Mouse (Mus musculus): ENCODE results near the gene Nmnat2. TPM values are rescaled to one million over a fixed set of nuclear protein-coding genes. Genes with fewer than 3 reads are reported as not detected.

Nmnat2 gene
- total RNA-seq, 1 experiment from 2014 or later, result 0.38 TPM

GRCm38 (mm10) chr1:153042318-153042717 is 87.5 kb downstream of the Nmnat2 start:
- ATAC-seq (replicated peaks; ENCODE audit: insufficient number of reproducible peaks, low FRiP score, low TSS enrichment, poor library complexity, severe bottlenecking), result no peak

GRCm38 (mm10) chr1:153043332-153043731 is 88.5 kb downstream of the Nmnat2 start:
- no peak for ATAC-seq (replicated peaks; ENCODE audit: insufficient number of reproducible peaks, low FRiP score, low TSS enrichment, poor library complexity, severe bottlenecking)

- no peak for ATAC-seq (replicated peaks; ENCODE audit: insufficient number of reproducible peaks, low FRiP score, low TSS enrichment, poor library complexity, severe bottlenecking)
Measured at GRCm38 (mm10) chr1:153045368-153045767, 90.6 kb downstream of the Nmnat2 start.

- ATAC-seq (replicated peaks; ENCODE audit: insufficient number of reproducible peaks, low FRiP score, low TSS enrichment, poor library complexity, severe bottlenecking), result no peak
Measured at GRCm38 (mm10) chr1:153048147-153048878, 93.5 kb downstream of the Nmnat2 start.

GRCm38 (mm10) chr1:153049451-153049850 is 94.7 kb downstream of the Nmnat2 start:
- no peak for ATAC-seq (replicated peaks; ENCODE audit: insufficient number of reproducible peaks, low FRiP score, low TSS enrichment, poor library complexity, severe bottlenecking)

GRCm38 (mm10) chr1:153051474-153051873 is 96.7 kb downstream of the Nmnat2 start:
- ATAC-seq (replicated peaks; ENCODE audit: insufficient number of reproducible peaks, low FRiP score, low TSS enrichment, poor library complexity, severe bottlenecking), result no peak

- no peak for ATAC-seq (replicated peaks; ENCODE audit: insufficient number of reproducible peaks, low FRiP score, low TSS enrichment, poor library complexity, severe bottlenecking)
Measured at GRCm38 (mm10) chr1:153053619-153054018, 98.8 kb downstream of the Nmnat2 start.

GRCm38 (mm10) chr1:153054112-153054821 is 99.5 kb downstream of the Nmnat2 start:
- no peak for ATAC-seq (replicated peaks; ENCODE audit: insufficient number of reproducible peaks, low FRiP score, low TSS enrichment, poor library complexity, severe bottlenecking)

- ATAC-seq (replicated peaks; ENCODE audit: insufficient number of reproducible peaks, low FRiP score, low TSS enrichment, poor library complexity, severe bottlenecking), result no peak
Measured at GRCm38 (mm10) chr1:153058290-153058689, 103.5 kb downstream of the Nmnat2 start.

- ATAC-seq (replicated peaks; ENCODE audit: insufficient number of reproducible peaks, low FRiP score, low TSS enrichment, poor library complexity, severe bottlenecking), result no peak
Measured at GRCm38 (mm10) chr1:153059626-153060025, 104.8 kb downstream of the Nmnat2 start.

- no peak for ATAC-seq (replicated peaks; ENCODE audit: insufficient number of reproducible peaks, low FRiP score, low TSS enrichment, poor library complexity, severe bottlenecking)
Measured at GRCm38 (mm10) chr1:153062547-153062946, 107.8 kb downstream of the Nmnat2 start.

- no peak for ATAC-seq (replicated peaks; ENCODE audit: insufficient number of reproducible peaks, low FRiP score, low TSS enrichment, poor library complexity, severe bottlenecking)
Measured at GRCm38 (mm10) chr1:153064784-153065390, 110.1 kb downstream of the Nmnat2 start.

GRCm38 (mm10) chr1:153065473-153066386 is 110.9 kb downstream of the Nmnat2 start:
- ATAC-seq (replicated peaks; ENCODE audit: insufficient number of reproducible peaks, low FRiP score, low TSS enrichment, poor library complexity, severe bottlenecking), result no peak

GRCm38 (mm10) chr1:153066387-153066781 is 111.6 kb downstream of the Nmnat2 start:
- peak; percentile 71; the same call in 1 of the 2 replicates for ATAC-seq (replicated peaks; ENCODE audit: insufficient number of reproducible peaks, low FRiP score, low TSS enrichment, poor library complexity, severe bottlenecking)

GRCm38 (mm10) chr1:153071563-153071962 is 116.8 kb downstream of the Nmnat2 start:
- ATAC-seq (replicated peaks; ENCODE audit: insufficient number of reproducible peaks, low FRiP score, low TSS enrichment, poor library complexity, severe bottlenecking), result no peak

GRCm38 (mm10) chr1:153071995-153072394 is 117.2 kb downstream of the Nmnat2 start:
- no peak for ATAC-seq (replicated peaks; ENCODE audit: insufficient number of reproducible peaks, low FRiP score, low TSS enrichment, poor library complexity, severe bottlenecking)

GRCm38 (mm10) chr1:153072711-153073110 is 117.9 kb downstream of the Nmnat2 start:
- no peak for ATAC-seq (replicated peaks; ENCODE audit: insufficient number of reproducible peaks, low FRiP score, low TSS enrichment, poor library complexity, severe bottlenecking)

- ATAC-seq (replicated peaks; ENCODE audit: insufficient number of reproducible peaks, low FRiP score, low TSS enrichment, poor library complexity, severe bottlenecking), result no peak
Measured at GRCm38 (mm10) chr1:153073441-153073840, 118.6 kb downstream of the Nmnat2 start.

All from monocyte, adult 5-6 weeks (primary cell).